Mouse (Mus musculus): ENCODE results near the gene Fnbp1. TPM values are rescaled to one million over a fixed set of nuclear protein-coding genes. Genes with fewer than 3 reads are reported as not detected.

Gene Fnbp1
- polyA plus RNA-seq, 1 experiment from 2014 or later, result 11.5 TPM

- no peaks in the 10 kb centered on the region; the same call in 1 of the 2 replicates for H3K9me3 ChIP-seq (ENCODE audit: control insufficient read depth, low read length)
- no peak overlapping the region for H3K4me2 ChIP-seq
- no peak overlapping the region for H3K4me3 ChIP-seq (ENCODE audit: low read depth, low read length)
- ATAC-seq (ENCODE audit: low FRiP score) (no peak), DNase-seq (ENCODE audit: low spot score, missing footprints) (no peak)
- WGBS, result 91% methylated on average over 16 of the region's 16 CpGs
- H3K4me1 ChIP-seq (ENCODE audit: control insufficient read depth, insufficient read depth, low read length), result no peaks in the 10 kb centered on the region
- no peaks in the 10 kb centered on the region for H3K27me3 ChIP-seq (ENCODE audit: control insufficient read depth, insufficient read depth, low read length)
- H3K27ac ChIP-seq (ENCODE audit: low read depth, low read length), result no peak overlapping the region
- no peak overlapping the region for H3K9ac ChIP-seq (ENCODE audit: low read length)
- H3K36me3 ChIP-seq (ENCODE audit: control insufficient read depth, insufficient read depth, low read length), result no peaks in the 10 kb centered on the region
These were observed 65.3 kb downstream of the Fnbp1 start for GRCm38 (mm10) chr2:31076351-31077140.

- H3K4me3 ChIP-seq (ENCODE audit: low read depth, low read length), result no peak overlapping the region
- H3K36me3 ChIP-seq (ENCODE audit: control insufficient read depth, insufficient read depth, low read length), result no peaks in the 10 kb centered on the region
- no peaks in the 10 kb centered on the region; the same call in 1 of the 2 replicates for H3K9me3 ChIP-seq (ENCODE audit: control insufficient read depth, low read length)
- no peaks in the 10 kb centered on the region for H3K4me1 ChIP-seq (ENCODE audit: control insufficient read depth, insufficient read depth, low read length)
- H3K9ac ChIP-seq (ENCODE audit: low read length), result no peak overlapping the region
- 69% methylated on average over 7 of the region's 7 CpGs for WGBS
- DNase-seq (ENCODE audit: low spot score, missing footprints) (no peak), ATAC-seq (ENCODE audit: low FRiP score) (no peak)
- H3K27ac ChIP-seq (ENCODE audit: low read depth, low read length), result no peak overlapping the region
- H3K4me2 ChIP-seq, result no peak overlapping the region
- no peaks in the 10 kb centered on the region for H3K27me3 ChIP-seq (ENCODE audit: control insufficient read depth, insufficient read depth, low read length)
These were observed 66.0 kb downstream of the Fnbp1 start for GRCm38 (mm10) chr2:31075836-31076235.

GRCm38 (mm10) chr2:31075168-31075567 lies 66.6 kb downstream of the Fnbp1 start:
- H3K9ac ChIP-seq (ENCODE audit: low read length), result no peak overlapping the region
- H3K4me3 ChIP-seq (ENCODE audit: low read depth, low read length), result no peak overlapping the region
- no peaks in the 10 kb centered on the region; the same call in 1 of the 2 replicates for H3K9me3 ChIP-seq (ENCODE audit: control insufficient read depth, low read length)
- 92% methylated on average over 2 of the region's 2 CpGs for WGBS
- no peaks in the 10 kb centered on the region for H3K4me1 ChIP-seq (ENCODE audit: control insufficient read depth, insufficient read depth, low read length)
- DNase-seq (ENCODE audit: low spot score, missing footprints) (no peak), ATAC-seq (ENCODE audit: low FRiP score) (no peak)
- H3K27ac ChIP-seq (ENCODE audit: low read depth, low read length), result no peak overlapping the region
- H3K4me2 ChIP-seq, result no peak overlapping the region
- no peaks in the 10 kb centered on the region for H3K27me3 ChIP-seq (ENCODE audit: control insufficient read depth, insufficient read depth, low read length)
- H3K36me3 ChIP-seq (ENCODE audit: control insufficient read depth, insufficient read depth, low read length), result no peaks in the 10 kb centered on the region

- ATAC-seq (ENCODE audit: low FRiP score), result no peak
- DNase-seq (ENCODE audit: low spot score, missing footprints), result no peak
- no peaks in the 10 kb centered on the region for H3K27me3 ChIP-seq (ENCODE audit: control insufficient read depth, insufficient read depth, low read length)
- no peak overlapping the region for H3K4me3 ChIP-seq (ENCODE audit: low read depth, low read length)
- H3K9ac ChIP-seq (ENCODE audit: low read length), result no peak overlapping the region
- H3K4me1 ChIP-seq (ENCODE audit: control insufficient read depth, insufficient read depth, low read length), result peaks cover 12% of the 10 kb centered on the region
- H3K36me3 ChIP-seq (ENCODE audit: control insufficient read depth, insufficient read depth, low read length), result no peaks in the 10 kb centered on the region
- WGBS, result 90% methylated on average over 7 of the region's 7 CpGs
- H3K27ac ChIP-seq (ENCODE audit: low read depth, low read length), result no peak overlapping the region
- H3K9me3 ChIP-seq (ENCODE audit: control insufficient read depth, low read length), result no peaks in the 10 kb centered on the region; the same call in 1 of the 2 replicates
- H3K4me2 ChIP-seq, result no peak overlapping the region
These were observed 72.3 kb downstream of the Fnbp1 start for GRCm38 (mm10) chr2:31069506-31069905.

- whole genome bisulfite sequencing, result 78% methylated on average over 4 of the region's 4 CpGs
- ATAC-seq (ENCODE audit: low FRiP score) (no peak), DNase-seq (ENCODE audit: low spot score, missing footprints) (no peak)
These were observed 72.7 kb downstream of the Fnbp1 start for GRCm38 (mm10) chr2:31069114-31069445.

GRCm38 (mm10) chr2:31068246-31069113 lies 73.3 kb downstream of the Fnbp1 start:
- no peaks in the 10 kb centered on the region for H3K27me3 ChIP-seq (ENCODE audit: control insufficient read depth, insufficient read depth, low read length)
- no peak overlapping the region for H3K4me2 ChIP-seq
- peak overlapping the region; percentile 87 for H3K27ac ChIP-seq (ENCODE audit: low read depth, low read length)
- peak overlapping the region; percentile 47 for H3K9ac ChIP-seq (ENCODE audit: low read length)
- H3K9me3 ChIP-seq (ENCODE audit: control insufficient read depth, low read length), result no peaks in the 10 kb centered on the region; the same call in 1 of the 2 replicates
- ATAC-seq (ENCODE audit: low FRiP score) (peak; percentile 80), DNase-seq (ENCODE audit: low spot score, missing footprints) (peak; percentile 94)
- WGBS, result 14% methylated on average over 13 of the region's 13 CpGs
- H3K4me1 ChIP-seq (ENCODE audit: control insufficient read depth, insufficient read depth, low read length), result peaks cover 12% of the 10 kb centered on the region
- H3K36me3 ChIP-seq (ENCODE audit: control insufficient read depth, insufficient read depth, low read length), result no peaks in the 10 kb centered on the region
- no peak overlapping the region for H3K4me3 ChIP-seq (ENCODE audit: low read depth, low read length)

More at GRCm38 (mm10) chr2:31069114-31069445, 72.7 kb downstream of the Fnbp1 start:
- Histone ChIP-seq H3K4me2 (no peak overlapping the region), H3K27ac (ENCODE audit: low read depth, low read length) (peak overlapping the region; percentile 87), H3K36me3 (ENCODE audit: control insufficient read depth, insufficient read depth, low read length) (no peaks in the 10 kb centered on the region), H3K27me3 (ENCODE audit: control insufficient read depth, insufficient read depth, low read length) (no peaks in the 10 kb centered on the region), H3K9ac (ENCODE audit: low read length) (no peak overlapping the region), H3K4me1 (ENCODE audit: control insufficient read depth, insufficient read depth, low read length) (peaks cover 12% of the 10 kb centered on the region), H3K4me3 (ENCODE audit: low read depth, low read length) (no peak overlapping the region), H3K9me3 (ENCODE audit: control insufficient read depth, low read length) (no peaks in the 10 kb centered on the region; the same call in 1 of the 2 replicates)

GRCm38 (mm10) chr2:31067696-31068245 lies 74.0 kb downstream of the Fnbp1 start:
- Histone ChIP-seq H3K9ac (ENCODE audit: low read length) (peak overlapping the region; percentile 47), H3K36me3 (ENCODE audit: control insufficient read depth, insufficient read depth, low read length) (no peaks in the 10 kb centered on the region), H3K27ac (ENCODE audit: low read depth, low read length) (peak overlapping the region; percentile 87), H3K4me1 (ENCODE audit: control insufficient read depth, insufficient read depth, low read length) (peaks cover 12% of the 10 kb centered on the region), H3K4me2 (no peak overlapping the region), H3K9me3 (ENCODE audit: control insufficient read depth, low read length) (no peaks in the 10 kb centered on the region; the same call in 1 of the 2 replicates), H3K4me3 (ENCODE audit: low read depth, low read length) (no peak overlapping the region), H3K27me3 (ENCODE audit: control insufficient read depth, insufficient read depth, low read length) (no peaks in the 10 kb centered on the region)
- ATAC-seq (ENCODE audit: low FRiP score) (peak; percentile 69; the same call in 1 of the 2 replicates), DNase-seq (ENCODE audit: low spot score, missing footprints) (no peak)
- WGBS, result 41% methylated on average over 7 of the region's 7 CpGs

GRCm38 (mm10) chr2:31067059-31067595 lies 74.7 kb downstream of the Fnbp1 start:
- no peaks in the 10 kb centered on the region for H3K36me3 ChIP-seq (ENCODE audit: control insufficient read depth, insufficient read depth, low read length)
- 87% methylated on average over 13 of the region's 13 CpGs for WGBS
- no peaks in the 10 kb centered on the region; the same call in 1 of the 2 replicates for H3K9me3 ChIP-seq (ENCODE audit: control insufficient read depth, low read length)
- ATAC-seq (ENCODE audit: low FRiP score), result no peak
- no peak overlapping the region for H3K4me2 ChIP-seq
- DNase-seq (ENCODE audit: low spot score, missing footprints), result no peak
- H3K4me1 ChIP-seq (ENCODE audit: control insufficient read depth, insufficient read depth, low read length), result peaks cover 12% of the 10 kb centered on the region
- no peaks in the 10 kb centered on the region for H3K27me3 ChIP-seq (ENCODE audit: control insufficient read depth, insufficient read depth, low read length)
- no peak overlapping the region for H3K9ac ChIP-seq (ENCODE audit: low read length)
- H3K4me3 ChIP-seq (ENCODE audit: low read depth, low read length), result no peak overlapping the region
- H3K27ac ChIP-seq (ENCODE audit: low read depth, low read length), result peak overlapping the region; percentile 87; the same call in 1 of the 2 replicates
